Mouse (Mus musculus) heart, embryonic 16.5 days (tissue): ENCODE results near the gene Oasl2. TPM values are rescaled to one million over a fixed set of nuclear protein-coding genes. Genes with fewer than 3 reads are reported as not detected.

Experiments used
- ATAC-seq: fragments of 200-750 bp; cut with Nextera tagmentation; replicated peaks from 2 replicates; pipeline ENCODE4 v1.8.0; 2017; ENCODE audit warnings: moderate number of reproducible peaks; ENCODE audit not compliant: insufficient read depth, low FRiP score; ENCODE audit errors: extremely low read depth
- H3K27ac ChIP-seq: fragments of 300-500 bp; sonication (generic); 2 replicates; pipeline ENCODE4 v1.5.1; 2014; ENCODE audit warnings: mild to moderate bottlenecking, low read length, control low read depth, moderate library complexity
- H3K27me3 ChIP-seq: fragments of 300-500 bp; sonication (generic); 2 replicates; pipeline ENCODE4 v1.6.1; 2014; ENCODE audit warnings: low read length, mixed read lengths; ENCODE audit not compliant: control insufficient read depth, insufficient read depth
- H3K36me3 ChIP-seq: fragments of 300-500 bp; sonication (generic); 2 replicates; pipeline ENCODE4 v1.6.1; 2014; ENCODE audit not compliant: control insufficient read depth, insufficient read depth
- H3K4me1 ChIP-seq: fragments of 300-500 bp; sonication (generic); 2 replicates; pipeline ENCODE4 v1.6.1; 2014; ENCODE audit warnings: low read length, mixed read lengths; ENCODE audit not compliant: control insufficient read depth, insufficient read depth
- H3K4me2 ChIP-seq: fragments of 300-500 bp; sonication (generic); 2 replicates; pipeline ENCODE4 v1.6.1; 2014; ENCODE audit warnings: low read depth, mild to moderate bottlenecking, control low read depth, low read length
- H3K4me3 ChIP-seq: fragments of 300-500 bp; sonication (generic); 2 replicates; pipeline ENCODE4 v1.5.1; 2014; ENCODE audit warnings: mild to moderate bottlenecking, control low read depth, low read length
- H3K9ac ChIP-seq: fragments of 300-500 bp; sonication (generic); 2 replicates; pipeline ENCODE4 v1.6.1; 2014; ENCODE audit warnings: low read length, control low read depth
- H3K9me3 ChIP-seq: fragments of 300-500 bp; sonication (generic); replicated peaks from 2 replicates; pipeline ENCODE4 v1.6.1; 2016; ENCODE audit warnings: low read length; ENCODE audit not compliant: control insufficient read depth
- WGBS: fragments of 180-500 bp; shearing (Covaris S2); extraction: QIAGEN DNeasy Blood & Tissue Kit; methylation state at CpG from one replicate; pipeline ENCODE4 v1.1.7; 2014; 5-methylcytosine and 5-hydroxymethylcytosine counted together
- polyA plus RNA-seq: library from polyadenylated mRNA; unstranded; fragments of >200 nt; fragmentation: Nextera tagmentation; extraction: Ambion mirVana; gene quantifications from 2 replicates; pipeline ENCODE4 v1.2.1, GENCODE M21; 2015

Oasl2 gene
- polyA plus RNA-seq, 1 experiment from 2014 or later = 26.9 TPM

- H3K9me3 ChIP-seq = 0 out of 2 replicates have a peak, but pooled peaks cover 2% of the 10 kb centered on the region
- peaks cover 19% of the 10 kb centered on the region for H3K36me3 ChIP-seq
- 45% methylated on average over 4 of the region's 4 CpGs for WGBS
- H3K4me3 ChIP-seq = peak overlapping the region; percentile 98
- H3K27me3 ChIP-seq = no peaks in the 10 kb centered on the region
- ATAC-seq = no peak
- peak overlapping the region; percentile 99 for H3K9ac ChIP-seq
- H3K4me1 ChIP-seq = peaks cover 7% of the 10 kb centered on the region
- peak overlapping the region; percentile 89 for H3K4me2 ChIP-seq
- no peak overlapping the region for H3K27ac ChIP-seq
Observed at GRCm38 (mm10) chr5:114942766-114943130, 46.0 kb downstream of the Oasl2 start.

DNA sequence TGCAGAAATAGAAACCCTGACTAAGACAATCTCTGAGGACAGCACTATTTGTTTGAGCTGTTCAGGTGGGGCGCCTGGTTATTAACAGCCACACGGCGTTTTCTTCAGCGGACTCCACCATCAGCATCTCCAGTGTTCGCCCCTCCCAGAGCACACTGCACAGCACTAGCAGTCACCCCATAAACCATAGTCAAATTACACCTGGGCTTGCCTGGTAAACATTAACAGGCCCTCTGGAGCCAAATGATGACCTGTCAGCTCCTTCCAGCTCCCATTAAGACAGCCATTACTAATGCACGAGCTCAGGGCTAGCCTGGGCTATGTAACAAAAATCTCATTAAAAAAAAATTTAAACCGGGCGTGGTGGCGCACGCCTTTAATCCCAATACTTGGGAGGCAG lies 48.3 kb downstream of the Oasl2 start:
- peaks cover 24% of the 10 kb centered on the region for H3K36me3 ChIP-seq
- no peak overlapping the region for H3K4me2 ChIP-seq
- no peak for ATAC-seq

GRCm38 (mm10) chr5:114948891-114949290 lies 52.2 kb downstream of the Oasl2 start:
- no peak overlapping the region for H3K4me3 ChIP-seq
- no peaks in the 10 kb centered on the region for H3K9me3 ChIP-seq
- H3K36me3 ChIP-seq = peaks cover 24% of the 10 kb centered on the region
- 0 out of 2 replicates have a peak overlapping the region, but pooled peaks have one; percentile 3 for H3K27ac ChIP-seq
- no peak overlapping the region for H3K4me2 ChIP-seq
- peak; percentile 53; the same call in 1 of the 2 replicates for ATAC-seq
- H3K9ac ChIP-seq = no peak overlapping the region
- H3K4me1 ChIP-seq = peaks cover 9% of the 10 kb centered on the region
- H3K27me3 ChIP-seq = no peaks in the 10 kb centered on the region; the same call in 1 of the 2 replicates
- 40% methylated on average over 6 of the region's 6 CpGs for WGBS

More for the DNA sequence above, 48.3 kb downstream of the Oasl2 start:
- Histone ChIP-seq H3K4me3 (no peak overlapping the region), H3K27me3 (no peaks in the 10 kb centered on the region), H3K9ac (no peak overlapping the region), H3K27ac (no peak overlapping the region), H3K4me1 (peaks cover 16% of the 10 kb centered on the region), H3K9me3 (no peaks in the 10 kb centered on the region)
- WGBS = 94% methylated on average over 10 of the region's 10 CpGs

- WGBS = 65% methylated on average over 5 of the region's 5 CpGs
- Histone ChIP-seq H3K36me3 (peaks cover 24% of the 10 kb centered on the region), H3K4me2 (no peak overlapping the region), H3K4me1 (peaks cover 9% of the 10 kb centered on the region), H3K27ac (0 out of 2 replicates have a peak overlapping the region, but pooled peaks have one; percentile 3), H3K9ac (no peak overlapping the region), H3K27me3 (no peaks in the 10 kb centered on the region; the same call in 1 of the 2 replicates), H3K4me3 (no peak overlapping the region), H3K9me3 (no peaks in the 10 kb centered on the region)
- no peak for ATAC-seq
Observed at GRCm38 (mm10) chr5:114949316-114949715, 52.6 kb downstream of the Oasl2 start.

DNA sequence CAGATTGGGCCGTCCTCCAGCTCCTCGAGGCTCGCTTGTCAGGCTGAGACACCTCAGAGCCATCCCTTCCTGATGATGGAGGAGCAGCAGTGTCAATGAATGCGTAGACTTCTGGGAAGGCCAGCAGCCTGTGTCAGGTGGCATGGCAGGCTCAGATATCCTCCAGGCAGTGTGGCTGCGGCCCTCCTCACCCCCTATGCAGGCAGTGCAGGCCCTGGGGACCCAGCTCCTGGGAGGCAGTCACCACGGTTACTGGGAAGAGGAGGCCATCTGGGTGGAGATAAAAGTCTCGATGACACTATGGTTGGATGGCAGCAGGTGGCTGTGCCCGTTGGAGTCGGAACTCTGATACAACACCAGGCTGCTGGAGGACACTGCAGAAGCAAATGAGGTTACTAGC lies 53.1 kb downstream of the Oasl2 start:
- H3K36me3 ChIP-seq = peaks cover 24% of the 10 kb centered on the region
- WGBS = 82% methylated on average over 9 of the region's 9 CpGs

GRCm38 (mm10) chr5:114950669-114951068 lies 53.9 kb downstream of the Oasl2 start:
- Histone ChIP-seq H3K27me3 (no peaks in the 10 kb centered on the region; the same call in 1 of the 2 replicates), H3K9me3 (no peaks in the 10 kb centered on the region), H3K4me1 (peaks cover 9% of the 10 kb centered on the region), H3K9ac (no peak overlapping the region), H3K4me2 (no peak overlapping the region), H3K27ac (no peak overlapping the region), H3K36me3 (peaks cover 24% of the 10 kb centered on the region), H3K4me3 (no peak overlapping the region)
- 70% methylated on average over 12 of the region's 12 CpGs for WGBS
- ATAC-seq = no peak

More for the DNA sequence above, 53.1 kb downstream of the Oasl2 start:
- Histone ChIP-seq H3K27me3 (no peaks in the 10 kb centered on the region; the same call in 1 of the 2 replicates), H3K4me1 (peaks cover 9% of the 10 kb centered on the region), H3K4me2 (no peak overlapping the region), H3K4me3 (no peak overlapping the region), H3K27ac (no peak overlapping the region), H3K9ac (no peak overlapping the region), H3K9me3 (no peaks in the 10 kb centered on the region)
- ATAC-seq = no peak

GRCm38 (mm10) chr5:114951279-114951880 lies 54.6 kb downstream of the Oasl2 start:
- H3K4me2 ChIP-seq = no peak overlapping the region
- H3K9me3 ChIP-seq = no peaks in the 10 kb centered on the region
- H3K9ac ChIP-seq = no peak overlapping the region
- peaks cover 17% of the 10 kb centered on the region for H3K36me3 ChIP-seq
- no peaks in the 10 kb centered on the region; the same call in 1 of the 2 replicates for H3K27me3 ChIP-seq
- no peak overlapping the region for H3K27ac ChIP-seq
- H3K4me1 ChIP-seq = peaks cover 9% of the 10 kb centered on the region
- WGBS = 77% methylated on average over 21 of the region's 21 CpGs
- 0 out of 2 replicates have a peak, but pooled peaks have one; percentile 12 for ATAC-seq
- no peak overlapping the region for H3K4me3 ChIP-seq

DNA sequence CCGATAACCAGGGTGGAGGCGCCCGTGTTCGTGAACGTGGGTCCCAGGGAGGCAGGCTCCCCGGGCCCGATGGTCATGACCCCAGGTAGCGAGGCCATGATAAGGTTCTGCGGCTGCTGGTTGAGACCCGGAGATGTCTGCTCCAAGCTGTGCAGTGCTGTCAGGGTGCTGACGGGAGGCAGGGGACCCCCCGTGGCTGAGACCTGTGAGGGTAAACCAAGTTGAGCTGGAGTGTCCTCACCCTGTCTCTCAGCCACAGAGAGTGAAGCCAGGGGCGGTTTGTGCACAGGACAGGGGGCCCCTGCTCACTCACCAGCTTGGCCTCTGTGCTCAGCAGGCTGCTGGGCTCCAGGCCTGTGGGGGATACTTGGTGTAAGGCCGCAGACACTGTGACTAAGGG lies 56.6 kb downstream of the Oasl2 start:
- Histone ChIP-seq H3K9ac (no peak overlapping the region), H3K27ac (no peak overlapping the region), H3K27me3 (no peaks in the 10 kb centered on the region; the same call in 1 of the 2 replicates), H3K9me3 (no peaks in the 10 kb centered on the region), H3K36me3 (peaks cover under 1% of the 10 kb centered on the region; the same call in 1 of the 2 replicates), H3K4me3 (no peak overlapping the region), H3K4me2 (no peak overlapping the region), H3K4me1 (peaks cover 9% of the 10 kb centered on the region)
- no peak for ATAC-seq
- WGBS = 76% methylated on average over 14 of the region's 14 CpGs

DNA sequence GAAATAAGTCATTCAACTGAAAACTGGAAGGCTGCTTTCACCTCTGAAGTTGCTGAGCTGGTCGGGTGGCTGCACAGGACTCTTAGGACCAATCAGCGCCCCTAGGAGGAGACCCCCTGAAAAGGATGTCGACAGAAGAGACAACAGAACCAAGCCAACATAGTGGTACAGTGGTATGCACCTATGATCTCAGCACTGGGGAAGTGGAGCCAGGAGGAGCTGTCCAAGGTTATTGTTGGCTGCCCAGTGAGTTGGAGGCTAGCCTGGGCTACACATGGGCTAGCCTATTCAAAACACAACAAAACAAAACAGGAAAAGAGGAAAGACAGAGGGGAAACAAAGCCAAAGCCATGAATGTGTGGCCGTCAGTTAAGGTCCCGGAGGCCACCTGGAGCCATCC lies 61.3 kb downstream of the Oasl2 start:
- 79% methylated on average over 5 of the region's 5 CpGs for WGBS
- Histone ChIP-seq H3K4me1 (no peaks in the 10 kb centered on the region), H3K36me3 (no peaks in the 10 kb centered on the region), H3K4me2 (no peak overlapping the region), H3K27me3 (peaks cover 2% of the 10 kb centered on the region), H3K9ac (no peak overlapping the region), H3K27ac (no peak overlapping the region), H3K4me3 (no peak overlapping the region), H3K9me3 (peaks cover 5% of the 10 kb centered on the region)
- no peak for ATAC-seq
